Mouse (Mus musculus) left cerebral cortex, adult 2 months (tissue): ENCODE results near the gene Aldh3a2. TPM values are rescaled to one million over a fixed set of nuclear protein-coding genes. Genes with fewer than 3 reads are reported as not detected.
A peak's percentile ranks its signal among the peaks of the same experiment; 100 is the strongest.

ENCODE experiments used
- DNase-seq, 2 experiments: peaks; one replicate each; pipeline ENCODE4 v3.0.0; 2021 to 2022; ENCODE audit warnings: low spot score in 2 of 2, mixed read lengths in 1 of 2; ENCODE audit errors: extremely low spot score in 1 of 2
- H3K27ac ChIP-seq: fragments of 200-600 bp; 2 replicates; pipeline ENCODE4 v1.8.1; 2022
- H3K4me3 ChIP-seq: fragments of 200-600 bp; 2 replicates; pipeline ENCODE4 v1.8.1; 2022
- CTCF ChIP-seq: fragments of 200-600 bp; IDR thresholded peaks from 2 replicates; pipeline ENCODE4 v1.8.1; 2022; ENCODE audit warnings: antibody characterized with exemption, mild to moderate bottlenecking, moderate library complexity
- intact Hi-C: fragments of 180-260 bp; cut with DNase I; formaldehyde crosslinking; loops from one replicate; pipeline ENCODE4 v1.15.1; 2025
- total RNA-seq, 2 experiments: library from RNA; stranded (reverse); gene quantifications; 2 replicates each; pipeline ENCODE4 v1.2.3; 2021

Aldh3a2 gene
- total RNA-seq, 2 experiments from 2014 or later = 47.1 to 54.1 TPM

DNA sequence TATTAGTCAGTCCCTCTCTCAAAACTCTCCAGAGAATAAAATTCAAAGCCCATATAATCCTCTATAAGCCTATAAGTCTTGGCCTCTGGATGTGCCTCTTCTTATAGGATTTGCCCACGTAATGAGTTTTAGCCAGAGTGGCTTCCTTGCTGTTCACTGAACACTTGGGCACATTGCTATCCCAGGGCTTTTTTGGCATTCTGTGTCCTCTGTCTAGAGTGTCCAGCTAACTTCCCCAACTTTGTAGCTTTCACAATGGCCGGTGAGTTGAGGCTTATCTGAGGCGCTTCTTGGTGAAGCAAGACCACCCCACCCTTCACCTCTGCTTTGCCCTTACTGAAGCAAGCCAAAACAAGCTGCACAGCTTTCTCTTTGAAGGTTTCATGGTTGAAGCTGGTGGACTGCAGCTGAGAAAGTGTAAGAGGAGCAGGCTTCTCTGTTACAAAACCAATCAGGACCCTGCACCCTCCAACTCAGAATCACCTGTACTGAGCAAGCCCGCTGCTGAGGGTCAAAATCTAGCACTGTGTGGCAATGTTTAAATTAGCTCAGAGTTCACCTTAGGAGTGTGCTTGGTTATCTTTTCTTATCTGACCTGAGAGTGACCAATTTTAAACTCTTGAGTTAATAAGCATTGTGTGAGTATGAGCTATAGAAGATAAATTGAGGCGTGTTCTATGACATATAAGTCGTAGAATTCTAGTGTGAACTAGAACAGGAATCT, 1.5 kb upstream of the Aldh3a2 start:
- TF ChIP-seq CTCF = no peak
- intact Hi-C loops = no loop called here
- no peak overlapping the region for H3K4me3 ChIP-seq
- H3K27ac ChIP-seq = no peak overlapping the region
- no peak for DNase-seq

DNA sequence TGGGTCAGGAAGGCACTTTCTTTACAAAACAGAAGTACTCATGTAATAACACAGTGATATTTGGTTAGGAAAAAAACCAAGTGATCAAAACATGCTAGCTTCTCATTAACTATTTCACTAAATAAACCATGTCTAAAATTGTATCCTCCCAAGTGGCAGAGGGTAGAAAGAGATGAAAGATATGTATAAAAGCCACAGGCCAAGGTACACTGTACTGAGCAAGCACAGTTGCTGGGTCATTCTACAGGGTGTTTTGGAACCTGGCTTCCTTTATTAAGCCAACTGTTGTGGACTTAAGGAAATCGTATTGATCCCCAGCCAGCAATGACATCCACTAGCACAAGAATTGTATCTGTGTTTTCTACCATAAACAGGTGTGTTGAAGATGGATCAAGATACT, 3.4 kb downstream of the Aldh3a2 start:
- no peak for TF ChIP-seq CTCF
- Histone ChIP-seq H3K4me3 (no peak overlapping the region), H3K27ac (no peak overlapping the region)
- intact Hi-C loops = no loop called here
- no peak for DNase-seq

DNA sequence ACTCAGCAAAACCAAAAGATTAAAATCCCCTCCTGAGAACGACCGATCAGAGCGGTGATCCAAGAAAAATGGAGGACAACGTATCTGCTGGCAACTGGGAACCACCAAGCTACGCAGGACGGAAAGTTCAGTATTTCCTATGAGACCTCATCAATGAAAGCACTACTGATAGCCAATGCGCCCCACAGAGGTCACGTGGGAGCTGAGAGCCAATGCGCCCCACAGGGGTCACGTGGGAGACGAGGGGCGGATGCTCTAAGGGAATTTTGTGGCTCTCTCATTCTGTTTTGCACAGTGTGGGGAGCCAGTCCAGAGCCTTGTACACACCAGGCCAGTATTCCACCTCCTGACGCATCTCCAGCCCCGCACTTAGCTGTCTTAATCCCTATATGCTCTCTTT, 4.7 kb downstream of the Aldh3a2 start:
- no peak for TF ChIP-seq CTCF
- Histone ChIP-seq H3K27ac (no peak overlapping the region), H3K4me3 (no peak overlapping the region)
- intact Hi-C loops = no loop called here
- no peak for DNase-seq

DNA sequence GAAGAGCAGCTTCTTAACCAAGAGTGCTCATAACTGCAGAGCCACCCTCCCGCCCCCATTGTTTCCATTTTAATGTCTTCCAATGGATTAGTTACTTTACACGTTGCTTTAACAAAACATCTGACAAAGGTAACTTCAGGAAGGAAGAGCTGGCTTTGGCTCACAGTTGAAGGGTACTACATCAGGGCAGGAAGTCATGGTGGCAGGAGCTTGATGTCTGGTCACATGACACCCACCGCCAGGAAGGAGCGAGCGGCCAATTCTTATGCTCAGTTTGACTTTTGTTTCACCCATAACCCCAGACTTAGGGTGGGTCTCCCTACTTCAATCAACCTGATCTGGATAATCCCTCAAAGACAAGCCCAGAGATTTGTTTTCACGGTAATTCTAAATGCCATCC, 8.2 kb downstream of the Aldh3a2 start:
- intact Hi-C loops = no loop called here
- H3K4me3 ChIP-seq = no peak overlapping the region
- no peak for TF ChIP-seq CTCF
- H3K27ac ChIP-seq = no peak overlapping the region
- no peak for DNase-seq

DNA sequence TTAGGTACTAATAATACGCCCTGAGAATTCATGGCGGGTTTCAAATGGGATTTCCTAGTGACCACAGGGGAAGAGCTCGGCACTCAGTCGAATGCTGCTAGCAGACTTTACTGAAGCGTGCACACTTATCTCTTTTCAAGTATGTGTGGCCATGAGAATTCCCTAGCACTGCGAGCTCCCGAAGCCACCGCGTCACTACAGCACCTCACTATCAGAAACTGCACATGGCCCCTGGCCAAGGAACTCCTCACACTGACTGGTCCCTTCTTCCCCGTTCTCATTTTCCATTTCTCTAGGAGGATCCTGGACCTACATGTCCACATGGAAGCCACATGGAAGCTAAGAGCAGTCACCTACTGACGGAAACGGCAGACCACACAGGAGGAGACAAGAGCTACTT, 14.5 kb downstream of the Aldh3a2 start:
- Histone ChIP-seq H3K4me3 (no peak overlapping the region), H3K27ac (no peak overlapping the region)
- no peak for DNase-seq
- intact Hi-C loops = no loop called here
- no peak for TF ChIP-seq CTCF

DNA sequence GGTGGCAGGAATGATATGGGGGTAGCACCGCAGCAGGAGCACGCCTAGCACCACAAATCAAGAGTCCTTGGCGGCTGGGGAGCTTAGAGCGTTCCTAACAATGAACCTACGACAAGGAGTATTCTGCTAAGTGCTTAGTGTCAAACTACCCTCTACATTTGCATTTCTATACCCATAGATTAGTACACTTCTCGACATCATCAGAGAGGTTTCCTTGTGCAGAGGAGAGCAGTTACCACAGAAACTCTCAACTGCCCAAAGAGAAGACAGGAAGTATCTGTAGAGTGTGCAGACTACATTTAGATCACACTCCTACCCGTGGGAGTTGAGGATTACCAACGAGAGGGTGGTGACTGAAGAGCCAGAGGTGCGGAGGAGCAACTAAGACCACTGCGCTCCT, 15.5 kb downstream of the Aldh3a2 start:
- no peak for DNase-seq
- no peak overlapping the region for H3K4me3 ChIP-seq
- no peak for TF ChIP-seq CTCF
- H3K27ac ChIP-seq = no peak overlapping the region
- intact Hi-C loops = no loop called here

DNA sequence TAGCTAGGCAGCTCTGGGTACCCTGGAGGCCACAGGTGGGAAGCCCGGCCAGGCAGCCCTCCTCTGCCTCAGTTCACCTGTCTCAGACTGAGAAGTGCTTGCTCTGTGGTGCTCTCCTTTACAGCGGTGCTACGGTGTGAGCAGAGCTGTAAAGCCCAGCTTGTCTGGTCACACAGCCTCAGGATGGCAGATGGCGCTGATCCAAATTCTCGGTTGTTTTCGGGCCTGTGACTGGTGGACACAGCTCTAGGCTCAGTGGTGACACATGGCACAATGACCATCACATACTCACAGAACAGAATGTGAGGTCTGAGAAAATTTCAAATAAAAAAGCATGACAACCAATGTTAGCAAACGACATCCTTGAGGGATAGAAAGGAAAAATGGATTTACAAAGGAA, 22.9 kb downstream of the Aldh3a2 start:
- intact Hi-C loops = no loop called here
- TF ChIP-seq CTCF = no peak

DNA sequence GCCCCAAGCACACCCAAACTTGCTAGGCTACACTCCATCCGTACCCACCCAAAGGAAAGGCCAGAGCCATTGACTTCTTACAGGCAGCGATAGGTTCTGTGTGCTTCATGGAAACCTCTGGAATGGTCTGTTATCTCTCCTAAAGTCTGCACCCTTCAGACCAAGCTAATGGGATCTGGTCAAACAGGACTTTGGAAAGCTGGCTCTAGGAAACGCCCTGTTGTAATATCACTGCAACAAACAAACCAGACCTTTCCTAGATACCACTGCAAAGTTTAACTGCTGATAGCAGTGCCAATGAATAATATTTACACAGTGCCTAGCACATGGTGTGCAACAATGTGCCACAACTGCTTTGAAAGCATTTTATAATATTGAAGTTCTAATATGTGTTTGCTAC, 31.2 kb downstream of the Aldh3a2 start:
- no peak for DNase-seq
- intact Hi-C loops = no loop called here
- H3K27ac ChIP-seq = no peak overlapping the region
- no peak overlapping the region for H3K4me3 ChIP-seq
- TF ChIP-seq CTCF = no peak

More for the DNA sequence above, 22.9 kb downstream of the Aldh3a2 start:
- Histone ChIP-seq H3K4me3 (no peak overlapping the region), H3K27ac (no peak overlapping the region)
- DNase-seq = no peak

DNA sequence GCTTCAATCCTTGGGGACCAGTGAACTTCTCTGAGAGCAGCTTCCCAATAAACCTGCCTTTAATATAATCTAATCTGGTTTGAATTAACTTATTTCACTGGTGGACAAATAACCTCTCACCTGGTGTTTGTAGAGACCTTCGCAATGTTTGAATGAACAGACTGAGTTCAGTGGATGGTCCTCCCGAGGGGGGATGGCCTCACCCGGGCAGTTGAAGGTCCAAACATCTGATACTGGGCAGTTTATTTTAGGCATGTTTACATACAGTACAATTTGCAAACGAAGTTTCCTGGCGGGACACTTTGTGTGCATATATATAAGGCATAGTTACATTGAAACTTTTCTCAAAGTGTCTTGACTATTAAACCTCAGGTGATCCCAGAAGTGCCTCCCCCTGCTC, 33.1 kb downstream of the Aldh3a2 start:
- no peak for TF ChIP-seq CTCF
- intact Hi-C loops = loop anchor here (5.0 kb wide), 1 partner anchor 153 kb away; no protein-coding TSS in a partner anchor
- Histone ChIP-seq H3K4me3 (no peak overlapping the region), H3K27ac (no peak overlapping the region)
- no peak for DNase-seq

DNA sequence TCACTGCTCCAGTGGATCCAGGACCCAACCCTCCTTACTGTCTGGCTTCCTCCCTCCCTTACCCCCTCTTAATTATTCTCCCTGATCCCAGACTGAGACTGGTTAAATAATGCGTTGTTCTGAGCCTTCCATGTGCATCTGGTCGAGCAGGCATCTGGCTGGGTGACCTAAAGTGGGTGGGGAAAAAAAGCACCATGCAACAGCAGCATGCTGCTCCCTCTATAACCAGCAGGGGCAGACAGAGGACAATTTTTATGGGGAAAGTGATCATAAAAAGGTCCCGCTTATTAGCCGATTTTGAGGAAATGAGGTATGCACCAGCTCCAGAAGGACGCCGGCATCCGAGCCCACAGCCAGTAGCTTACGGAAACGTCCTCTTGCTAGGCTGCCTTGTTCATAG, 35.9 kb downstream of the Aldh3a2 start:
- no peak overlapping the region for H3K4me3 ChIP-seq
- DNase-seq = peak; percentile 31 to 38
- H3K27ac ChIP-seq = no peak overlapping the region
- peak; percentile 77 for TF ChIP-seq CTCF
- intact Hi-C loops = loop anchor here (5.0 kb wide), 1 partner anchor 156 kb away; no protein-coding TSS in a partner anchor

DNA sequence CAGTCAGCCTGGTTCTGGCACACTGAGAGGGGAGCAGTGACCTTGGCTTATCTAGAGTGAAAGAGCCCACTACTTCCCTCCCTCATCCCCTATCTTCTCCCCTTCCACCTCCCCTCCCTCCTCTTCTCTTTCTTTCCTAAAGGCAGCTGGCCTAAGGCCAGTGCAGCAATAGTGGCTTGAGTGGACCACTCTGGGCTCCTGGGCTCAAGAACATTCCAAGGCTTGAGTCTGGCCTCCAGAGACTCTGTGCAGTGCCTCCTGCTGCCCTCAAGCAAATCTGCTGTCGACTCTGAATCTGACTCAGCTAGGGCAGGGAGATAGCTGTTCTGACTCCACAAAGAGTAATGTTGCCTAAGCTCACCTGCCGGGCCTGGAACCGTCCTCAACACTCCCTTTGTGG, 38.9 kb downstream of the Aldh3a2 start:
- TF ChIP-seq CTCF = no peak
- DNase-seq = no peak
- no peak overlapping the region for H3K27ac ChIP-seq
- intact Hi-C loops = no loop called here
- no peak overlapping the region for H3K4me3 ChIP-seq

DNA sequence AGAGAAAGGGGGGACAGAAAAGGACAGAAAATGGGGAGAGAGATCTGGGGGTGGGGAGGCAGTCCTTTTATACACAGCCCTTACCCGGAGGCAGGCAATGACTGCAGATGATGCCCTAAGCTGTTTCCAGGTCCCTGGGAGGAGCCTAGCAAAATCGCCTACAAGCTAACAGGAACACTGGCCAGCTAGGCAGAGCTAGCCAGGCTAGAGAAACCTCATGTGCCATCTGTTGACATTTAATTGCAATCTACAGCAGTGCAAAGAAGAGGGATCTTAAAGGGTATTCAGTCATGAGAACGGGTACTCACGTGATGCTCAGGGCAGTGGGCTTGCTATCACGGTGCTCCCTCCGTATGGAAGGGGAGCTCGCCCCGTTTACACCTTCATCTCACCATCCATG, 39.4 kb downstream of the Aldh3a2 start:
- Histone ChIP-seq H3K27ac (0 out of 2 replicates have a peak overlapping the region, but pooled peaks have one; percentile 24), H3K4me3 (no peak overlapping the region)
- DNase-seq = no peak
- TF ChIP-seq CTCF = no peak
- intact Hi-C loops = no loop called here

DNA sequence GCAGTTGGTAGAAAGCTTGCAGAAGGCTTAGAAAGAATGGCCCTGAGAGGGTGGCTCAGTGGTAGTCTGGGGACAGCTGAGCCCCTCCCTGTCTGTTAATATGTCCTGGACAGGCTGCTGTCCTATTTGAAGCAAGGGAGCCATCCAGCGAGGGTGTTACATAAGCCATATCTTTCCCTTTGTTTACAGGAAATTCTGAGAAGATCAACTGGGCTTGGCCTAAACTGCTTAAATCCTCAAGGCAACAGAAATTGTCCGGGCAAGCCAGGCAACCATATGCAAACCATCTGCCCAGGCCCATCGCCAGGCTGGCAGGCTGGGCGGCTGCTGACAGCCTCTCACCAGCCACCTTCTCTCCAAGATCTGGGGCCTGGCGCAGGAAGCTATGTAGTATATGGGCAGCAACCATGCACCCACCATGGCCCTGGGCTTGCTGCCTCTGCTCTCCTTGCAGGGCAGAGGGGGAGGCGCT, 41.3 kb downstream of the Aldh3a2 start:
- H3K4me3 ChIP-seq = no peak overlapping the region
- intact Hi-C loops = no loop called here
- peak overlapping the region; percentile 74 for H3K27ac ChIP-seq
- peak in 1 of 2 experiments; percentile 64 for DNase-seq
- no peak for TF ChIP-seq CTCF
